Mouse (Mus musculus) embryonic facial prominence, embryonic 15.5 days (tissue): ENCODE results near the gene Ric8a. TPM values are rescaled to one million over a fixed set of nuclear protein-coding genes. Genes with fewer than 3 reads are reported as not detected.
A peak's percentile ranks its signal among the peaks of the same experiment; 100 is the strongest.

Experiments used
- ATAC-seq: fragments of 200-750 bp; cut with Nextera tagmentation; 2 replicates; pipeline ENCODE4 v1.8.0; 2017; ENCODE audit warnings: low read depth, moderate TSS enrichment; ENCODE audit not compliant: insufficient number of reproducible peaks, low FRiP score, low TSS enrichment
- H3K27ac ChIP-seq: fragments of 300-500 bp; sonication (generic); replicated peaks from 2 replicates; pipeline ENCODE4 v1.5.1; 2015; ENCODE audit warnings: mild to moderate bottlenecking, inconsistent platforms
- H3K27me3 ChIP-seq: fragments of 300-500 bp; sonication (generic); 2 replicates; pipeline ENCODE4 v1.6.1; 2015; ENCODE audit warnings: inconsistent platforms
- H3K36me3 ChIP-seq: fragments of 300-500 bp; sonication (generic); 2 replicates; pipeline ENCODE4 v1.6.1; 2015; ENCODE audit warnings: mild to moderate bottlenecking, inconsistent platforms
- H3K4me1 ChIP-seq: fragments of 300-500 bp; sonication (generic); 2 replicates; pipeline ENCODE4 v1.6.1; 2015; ENCODE audit warnings: inconsistent platforms
- H3K4me2 ChIP-seq: fragments of 300-500 bp; sonication (generic); replicated peaks from 2 replicates; pipeline ENCODE4 v1.6.1; 2015; ENCODE audit warnings: mild to moderate bottlenecking, inconsistent platforms
- H3K4me3 ChIP-seq: fragments of 300-500 bp; sonication (generic); replicated peaks from 2 replicates; pipeline ENCODE4 v1.5.1; 2015; ENCODE audit warnings: mild to moderate bottlenecking, inconsistent platforms
- H3K9ac ChIP-seq: fragments of 300-500 bp; sonication (generic); 2 replicates; pipeline ENCODE4 v1.6.1; 2015; ENCODE audit warnings: inconsistent platforms
- H3K9me3 ChIP-seq: fragments of 300-500 bp; sonication (generic); replicated peaks from 2 replicates; pipeline ENCODE4 v1.6.1; 2016; ENCODE audit warnings: inconsistent platforms
- WGBS: fragments of 180-500 bp; shearing (Covaris S2); methylation state at CpG from one replicate; pipeline ENCODE4 v1.1.7; 2015; 5-methylcytosine and 5-hydroxymethylcytosine counted together
- polyA plus RNA-seq: library from polyadenylated mRNA; unstranded; fragments of >200 nt; fragmentation: Nextera tagmentation; extraction: Ambion mirVana; gene quantifications from 2 replicates; pipeline ENCODE4 v1.2.1, GENCODE M21; 2015

Gene Ric8a
- polyA plus RNA-seq, 1 experiment from 2014 or later: 86.1 TPM

DNA sequence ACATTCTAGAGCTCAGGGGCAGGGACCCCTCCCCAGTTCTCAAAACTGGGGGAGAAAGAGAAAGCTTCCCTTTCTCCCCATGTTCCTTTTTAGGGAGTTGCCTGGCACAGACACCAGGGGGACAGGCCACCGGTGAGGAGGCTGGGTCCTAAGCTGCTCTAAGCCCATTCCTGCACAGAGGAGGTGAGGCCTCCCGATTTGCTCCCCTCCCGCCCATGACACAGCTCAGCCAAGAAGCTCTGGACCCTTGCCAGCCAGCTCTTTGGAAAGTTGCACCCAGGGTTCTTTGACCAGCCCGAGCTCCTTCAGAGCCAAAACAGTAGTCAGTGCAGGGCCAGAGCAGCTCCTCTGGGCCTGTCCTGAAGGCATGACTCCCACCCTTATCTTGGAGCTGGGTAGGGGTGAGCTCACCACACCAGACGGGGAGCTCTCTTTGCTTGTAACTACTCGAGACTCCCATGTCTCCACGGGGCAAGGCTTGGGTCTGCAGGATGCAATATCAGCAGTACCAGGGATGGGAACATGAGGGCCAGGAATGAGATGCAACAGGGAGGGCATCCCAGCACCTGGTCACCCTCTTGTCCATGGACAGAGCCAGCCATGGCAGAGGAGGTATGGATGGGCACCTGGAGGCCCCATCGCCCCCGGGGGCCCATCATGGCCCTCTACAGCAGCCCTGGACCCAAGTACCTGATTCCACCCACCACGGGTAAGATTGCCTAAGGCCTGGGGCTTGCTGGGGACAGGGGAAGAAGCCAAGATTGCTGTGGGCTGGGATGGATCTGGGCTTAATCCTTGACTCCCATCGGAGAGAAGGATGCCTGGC, 8.8 kb upstream of the Ric8a start, which contains the start of gene Odf3:
Gene Odf3 (plus strand): TSS at position 51 of the 826 bp plus-strand sequence.
- 59% methylated on average over 11 of the region's 11 CpGs for WGBS
- no peaks in the 10 kb centered on the region for H3K9me3 ChIP-seq
- peaks cover 12% of the 10 kb centered on the region for H3K27me3 ChIP-seq
- no peak within 1 kb of the TSS for H3K9ac ChIP-seq
- no peak for ATAC-seq
- peaks cover 5% of the 10 kb centered on the region; the same call in 1 of the 2 replicates for H3K4me1 ChIP-seq
- peaks cover 17% of the 10 kb centered on the region for H3K36me3 ChIP-seq
- no peak within 1 kb of the TSS for H3K4me2 ChIP-seq
- H3K27ac ChIP-seq: no peak within 1 kb of the TSS
- H3K4me3 ChIP-seq: no peak within 1 kb of the TSS

DNA sequence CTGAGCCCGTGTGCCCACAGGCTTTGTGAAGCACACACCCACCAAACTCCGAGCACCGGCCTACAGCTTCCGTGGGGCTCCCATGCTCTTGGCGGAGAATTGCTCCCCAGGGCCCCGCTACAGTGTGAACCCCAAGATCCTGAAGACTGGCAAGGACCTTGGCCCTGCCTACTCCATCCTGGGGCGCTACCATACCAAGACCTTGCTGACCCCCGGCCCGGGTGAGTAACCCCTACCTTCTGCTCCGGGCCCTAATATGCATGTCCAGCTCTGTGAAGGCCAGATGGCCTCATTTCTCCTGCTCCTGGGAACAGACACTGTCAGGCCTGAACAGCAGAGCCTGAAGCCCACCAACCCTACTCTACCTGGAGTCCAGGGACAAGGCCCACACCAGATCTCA, 8.2 kb upstream of the Ric8a start:
- Histone ChIP-seq H3K9ac (no peak overlapping the region), H3K27ac (no peak overlapping the region), H3K9me3 (no peaks in the 10 kb centered on the region), H3K4me1 (peaks cover 5% of the 10 kb centered on the region; the same call in 1 of the 2 replicates), H3K4me3 (no peak overlapping the region), H3K36me3 (peaks cover 23% of the 10 kb centered on the region), H3K4me2 (no peak overlapping the region), H3K27me3 (peaks cover 8% of the 10 kb centered on the region)
- WGBS: 90% methylated on average over 10 of the region's 10 CpGs
- no peak for ATAC-seq

DNA sequence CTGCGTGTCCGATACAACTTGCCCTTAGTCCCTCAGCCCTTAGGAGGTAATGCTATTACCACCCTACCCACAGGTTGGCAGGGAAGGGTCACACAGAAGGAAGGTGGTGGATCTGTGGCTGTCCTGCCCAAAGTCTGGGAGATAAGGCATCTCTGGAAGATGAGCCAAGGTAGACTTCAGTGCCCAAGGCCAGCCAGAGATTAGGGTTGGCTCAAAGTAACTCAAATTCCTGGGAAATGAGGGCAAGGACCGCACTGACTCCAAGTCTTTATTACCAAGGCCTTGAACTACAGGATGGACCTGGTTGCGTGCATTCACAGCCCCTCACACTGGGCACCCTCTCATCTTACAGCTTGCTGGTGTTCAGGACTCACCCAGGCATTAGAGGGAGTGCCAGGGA, 4.8 kb upstream of the Ric8a start:
- no peak overlapping the region for H3K27ac ChIP-seq
- no peak overlapping the region for H3K9ac ChIP-seq
- H3K4me1 ChIP-seq: peaks cover 15% of the 10 kb centered on the region
- H3K4me2 ChIP-seq: no peak overlapping the region
- ATAC-seq: no peak
- H3K36me3 ChIP-seq: peaks cover 33% of the 10 kb centered on the region
- H3K4me3 ChIP-seq: no peak overlapping the region
- no peaks in the 10 kb centered on the region for H3K27me3 ChIP-seq
- H3K9me3 ChIP-seq: no peaks in the 10 kb centered on the region
- WGBS: 97% methylated on average over 4 of the region's 4 CpGs

DNA sequence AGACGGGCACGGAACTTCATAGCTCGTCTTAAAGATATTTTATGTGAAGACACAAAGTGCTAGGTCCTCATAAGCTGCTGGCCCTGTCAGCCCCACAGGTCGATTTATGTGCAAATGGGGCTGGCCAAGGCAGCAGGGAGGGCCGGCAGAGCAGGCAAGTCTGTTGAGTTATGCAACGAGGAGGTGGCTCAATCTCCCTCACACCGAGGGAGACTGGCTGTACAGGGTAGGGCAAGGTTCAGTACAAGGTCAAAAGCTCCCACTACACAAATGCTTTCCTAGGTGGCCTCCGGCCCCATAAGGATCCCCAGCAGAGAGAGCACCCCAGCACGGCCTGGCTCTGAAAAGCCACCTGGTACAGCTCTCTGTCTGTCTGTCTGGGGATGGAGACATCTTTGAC, 3.4 kb upstream of the Ric8a start:
- no peak overlapping the region for H3K27ac ChIP-seq
- H3K9me3 ChIP-seq: no peaks in the 10 kb centered on the region
- peaks cover 18% of the 10 kb centered on the region for H3K4me1 ChIP-seq
- no peaks in the 10 kb centered on the region for H3K27me3 ChIP-seq
- 77% methylated on average over 9 of the region's 9 CpGs for WGBS
- H3K4me3 ChIP-seq: no peak overlapping the region
- no peak overlapping the region for H3K4me2 ChIP-seq
- H3K36me3 ChIP-seq: peaks cover 33% of the 10 kb centered on the region
- no peak for ATAC-seq
- H3K9ac ChIP-seq: no peak overlapping the region

DNA sequence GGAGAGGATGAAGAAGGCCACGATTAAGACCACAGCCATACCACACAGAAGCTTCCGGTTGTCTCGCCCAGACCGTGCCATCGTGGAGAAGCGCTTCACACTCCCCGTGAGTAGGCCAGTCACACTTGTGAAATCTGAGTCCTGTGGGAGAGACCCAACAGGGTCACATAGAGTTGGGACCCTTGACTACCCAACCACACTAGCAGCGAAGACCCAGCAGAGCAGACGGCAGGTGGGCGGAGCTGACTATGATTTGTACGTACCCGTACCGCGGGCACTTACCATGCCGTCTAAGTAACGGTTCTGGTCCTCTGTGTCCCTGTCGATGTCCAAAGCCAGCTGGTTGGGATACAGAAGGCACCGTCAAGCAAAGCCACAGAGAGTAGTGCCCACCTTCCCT, 2.3 kb upstream of the Ric8a start:
- H3K4me3 ChIP-seq: no peak overlapping the region; the same call in 1 of the 2 replicates

DNA sequence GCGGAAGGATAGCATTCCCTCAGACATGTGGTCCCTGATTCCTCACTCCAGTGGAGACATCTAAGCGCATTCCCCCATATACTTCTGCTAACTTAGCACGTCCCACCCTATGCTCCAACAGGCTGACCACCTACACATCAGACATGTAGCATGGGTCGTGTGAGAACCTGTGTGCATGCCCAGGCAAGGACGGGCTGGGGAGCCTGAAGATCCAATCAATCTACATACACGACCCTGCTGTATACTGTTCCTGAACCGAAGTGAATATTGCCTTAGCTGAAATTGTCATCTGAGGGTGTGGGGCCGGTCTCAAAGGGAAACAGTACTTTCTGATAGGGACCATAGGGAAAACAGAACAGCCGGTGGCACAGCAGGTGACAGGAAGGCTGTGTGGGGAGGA, 1.6 kb upstream of the Ric8a start:
- peaks cover 34% of the 10 kb centered on the region for H3K4me1 ChIP-seq
- H3K4me2 ChIP-seq: peak overlapping the region; percentile 99
- 71% methylated on average over 9 of the region's 9 CpGs for WGBS
- H3K36me3 ChIP-seq: peaks cover 49% of the 10 kb centered on the region
- no peak for ATAC-seq
- H3K4me3 ChIP-seq: peak overlapping the region; percentile 90
- H3K27ac ChIP-seq: no peak overlapping the region
- peak overlapping the region; percentile 85 for H3K9ac ChIP-seq
- no peaks in the 10 kb centered on the region for H3K27me3 ChIP-seq
- H3K9me3 ChIP-seq: no peaks in the 10 kb centered on the region

More for the DNA sequence above, 2.3 kb upstream of the Ric8a start:
- H3K9ac ChIP-seq: no peak overlapping the region
- H3K36me3 ChIP-seq: peaks cover 42% of the 10 kb centered on the region
- H3K27ac ChIP-seq: no peak overlapping the region
- 89% methylated on average over 18 of the region's 18 CpGs for WGBS
- peaks cover 29% of the 10 kb centered on the region for H3K4me1 ChIP-seq
- ATAC-seq: no peak
- H3K9me3 ChIP-seq: no peaks in the 10 kb centered on the region
- no peaks in the 10 kb centered on the region for H3K27me3 ChIP-seq
- peak overlapping the region; percentile 99 for H3K4me2 ChIP-seq

DNA sequence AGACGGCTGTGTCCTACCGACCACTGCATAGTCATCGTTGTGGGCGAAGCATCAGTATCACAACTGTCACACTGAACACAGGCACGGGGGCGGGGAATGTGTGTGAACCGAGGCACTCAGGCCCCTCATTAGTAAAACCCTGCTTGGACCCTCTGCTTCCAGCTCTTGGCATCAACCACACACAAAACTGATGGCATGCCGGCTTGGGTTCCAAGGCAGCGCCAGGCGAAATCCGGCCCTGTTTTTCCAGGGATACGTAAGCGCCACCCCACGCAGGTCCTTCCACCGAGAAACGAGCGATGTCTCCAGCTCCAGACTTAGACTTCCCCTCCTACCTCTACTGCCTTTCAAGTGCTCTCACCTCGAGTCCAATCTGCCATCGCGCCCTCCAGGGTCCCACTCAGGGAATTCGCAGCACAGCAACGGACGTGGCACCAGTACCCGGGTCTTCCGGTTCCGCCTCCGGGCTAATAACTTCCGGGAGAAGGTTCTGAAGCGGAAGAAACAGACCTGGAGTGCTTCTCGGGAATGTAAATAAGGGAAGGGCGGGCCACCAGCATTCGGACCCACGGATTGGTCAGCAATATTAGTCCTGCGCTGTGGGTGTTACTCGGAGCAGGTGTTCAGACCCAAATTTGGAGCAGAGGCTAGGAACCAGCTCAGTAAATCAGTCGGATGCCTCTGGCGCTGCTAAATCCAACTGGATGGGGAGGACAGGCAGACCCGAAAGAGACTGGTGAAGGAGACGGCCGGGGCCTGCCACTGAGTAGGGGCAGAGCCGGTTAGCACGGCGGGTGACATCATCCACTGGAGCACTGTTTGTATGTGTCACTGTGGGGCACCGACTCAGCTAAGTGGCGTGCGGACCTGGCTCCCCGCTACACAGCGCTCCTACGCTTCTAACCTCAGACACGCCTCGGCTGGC, 635 bp upstream of the Ric8a start, which contains the start of gene Gm45785:
Gene Gm45785 (minus strand): TSS at position 472 of the 925 bp plus-strand sequence.
- peak; percentile 74 for ATAC-seq
- Histone ChIP-seq H3K4me3 (peak within 1 kb of the TSS; percentile 90), H3K36me3 (peaks cover 58% of the 10 kb centered on the region), H3K4me1 (peaks cover 34% of the 10 kb centered on the region), H3K9me3 (no peaks in the 10 kb centered on the region), H3K4me2 (peak within 1 kb of the TSS; percentile 99), H3K27ac (peak within 1 kb of the TSS; percentile 92), H3K9ac (peak within 1 kb of the TSS; percentile 85), H3K27me3 (no peaks in the 10 kb centered on the region)
- WGBS: under 1% methylated on average over 51 of the region's 51 CpGs

DNA sequence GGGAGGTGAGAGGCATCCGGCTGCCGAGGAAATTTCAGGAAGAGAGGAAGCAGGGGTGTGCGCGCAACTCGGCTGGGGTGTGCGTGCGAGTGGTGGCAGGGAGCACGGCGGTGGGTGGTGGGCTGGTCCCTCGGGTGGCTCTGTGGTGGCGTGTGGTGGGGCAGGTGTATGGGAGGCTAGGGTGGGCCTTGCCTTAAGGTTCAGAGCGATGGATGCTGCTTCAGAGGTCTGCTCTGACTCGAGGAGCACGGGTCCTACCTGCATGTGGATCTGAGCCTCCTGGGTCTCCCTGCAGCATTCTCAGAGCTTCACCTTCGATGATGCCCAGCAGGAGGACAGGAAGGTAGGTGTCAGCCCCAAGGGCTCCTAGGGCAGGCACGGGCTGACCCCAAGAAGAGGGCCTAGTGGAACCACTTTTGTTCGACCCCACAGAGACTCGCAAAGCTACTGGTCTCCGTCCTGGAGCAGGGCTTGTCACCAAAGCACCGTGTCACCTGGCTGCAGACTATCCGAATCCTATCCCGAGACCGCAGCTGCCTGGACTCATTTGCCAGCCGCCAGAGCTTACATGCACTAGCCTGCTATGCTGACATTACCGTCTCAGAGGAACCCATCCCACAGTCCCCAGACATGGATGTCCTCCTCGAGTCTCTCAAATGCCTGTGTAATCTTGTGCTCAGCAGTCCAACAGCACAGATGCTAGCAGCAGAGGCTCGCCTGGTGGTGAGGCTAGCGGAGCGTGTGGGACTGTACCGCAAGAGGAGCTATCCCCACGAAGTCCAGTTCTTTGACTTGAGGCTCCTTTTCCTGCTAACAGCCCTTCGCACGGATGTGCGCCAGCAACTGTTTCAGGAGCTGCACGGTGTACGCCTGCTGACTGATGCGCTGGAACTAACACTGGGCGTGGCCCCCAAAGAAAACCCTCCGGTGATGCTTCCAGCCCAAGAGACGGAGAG, 1.1 kb downstream of the Ric8a start, which contains the start of gene Bet1l:
Gene Bet1l (minus strand): TSS at position 28 of the 956 bp plus-strand sequence.
- Histone ChIP-seq H3K4me3 (peak within 1 kb of the TSS; percentile 90), H3K36me3 (peaks cover 60% of the 10 kb centered on the region), H3K4me1 (peaks cover 34% of the 10 kb centered on the region), H3K4me2 (peak within 1 kb of the TSS; percentile 99), H3K9me3 (no peaks in the 10 kb centered on the region), H3K27ac (peak within 1 kb of the TSS; percentile 92), H3K27me3 (no peaks in the 10 kb centered on the region), H3K9ac (peak within 1 kb of the TSS; percentile 85)
- WGBS: 33% methylated on average over 40 of the region's 40 CpGs
- peak; percentile 8; the same call in 1 of the 2 replicates for ATAC-seq

DNA sequence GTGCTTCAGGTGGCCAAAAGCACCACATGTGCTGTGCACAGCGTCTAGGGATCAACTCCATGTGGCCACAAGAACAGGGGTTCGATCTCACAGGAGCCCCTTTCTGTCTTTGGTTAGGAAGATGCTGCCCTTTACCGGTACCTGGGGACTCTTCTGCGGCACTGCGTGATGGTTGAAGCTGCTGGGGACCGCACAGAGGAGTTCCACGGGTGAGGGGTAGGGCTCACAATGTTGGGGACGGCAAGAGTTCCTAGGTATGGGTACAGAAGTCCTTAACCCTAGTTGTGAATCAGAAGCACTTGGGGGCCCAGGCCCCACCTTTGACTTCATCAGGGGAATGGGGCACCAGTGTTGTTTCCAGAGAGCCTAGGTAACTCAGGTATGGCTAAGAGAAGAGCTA, 2.0 kb downstream of the Ric8a start:
- H3K27me3 ChIP-seq: no peaks in the 10 kb centered on the region
- no peak for ATAC-seq
- WGBS: 95% methylated on average over 8 of the region's 8 CpGs
- peak overlapping the region; percentile 90 for H3K4me3 ChIP-seq
- H3K9me3 ChIP-seq: no peaks in the 10 kb centered on the region
- H3K4me1 ChIP-seq: peaks cover 34% of the 10 kb centered on the region
- H3K4me2 ChIP-seq: peak overlapping the region; percentile 99
- no peak overlapping the region for H3K27ac ChIP-seq
- peaks cover 59% of the 10 kb centered on the region for H3K36me3 ChIP-seq
- H3K9ac ChIP-seq: peak overlapping the region; percentile 85; the same call in 1 of the 2 replicates

DNA sequence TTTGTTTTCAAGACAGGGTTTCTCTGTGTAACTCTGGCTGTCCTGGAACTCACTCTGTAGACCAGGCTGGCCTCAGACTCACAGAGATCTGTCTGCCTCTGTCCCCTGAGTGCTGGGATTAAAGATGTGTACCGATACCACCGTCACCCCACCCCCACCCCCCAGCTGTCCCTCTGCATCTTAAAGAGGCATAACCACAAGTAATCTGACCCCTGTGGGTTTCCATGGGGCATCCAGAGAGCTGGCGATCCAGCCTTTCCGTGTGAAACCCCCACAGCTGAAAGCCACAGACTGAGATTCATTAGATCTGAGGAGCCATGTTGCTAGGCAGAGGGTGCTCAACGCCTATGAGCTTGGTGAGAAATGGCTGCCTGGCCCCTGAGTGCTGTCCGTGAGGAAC, 3.2 kb downstream of the Ric8a start:
- H3K36me3 ChIP-seq: peaks cover 62% of the 10 kb centered on the region
- H3K9ac ChIP-seq: no peak overlapping the region
- H3K27me3 ChIP-seq: no peaks in the 10 kb centered on the region
- peaks cover 30% of the 10 kb centered on the region for H3K4me1 ChIP-seq
- no peak overlapping the region for H3K4me2 ChIP-seq
- 48% methylated on average over 6 of the region's 6 CpGs for WGBS
- no peak overlapping the region for H3K4me3 ChIP-seq
- no peak for ATAC-seq
- no peaks in the 10 kb centered on the region for H3K9me3 ChIP-seq
- H3K27ac ChIP-seq: no peak overlapping the region
